Mouse (Mus musculus) gonadal fat pad, adult 2 months (tissue): ENCODE measurements at regions not wholly inside any gene's neighbourhood (a gene's known extent, or its start where the extent isn't known, plus 50 kb on each side); places are given as distances from the start of the nearest gene placed in this dataset.

Experiments
- DNase-seq: peaks from one replicate; pipeline ENCODE4 v3.0.0-alpha.2; 2012; ENCODE audit warnings: low read depth

GRCm38 (mm10) chr19:26938911-26939310, 53.2 kb downstream of the Gm815 start:
- no peak for DNase-seq

GRCm38 (mm10) chr19:26944006-26944405, 58.3 kb downstream of the Gm815 start:
- no peak for DNase-seq

GRCm38 (mm10) chr19:26946562-26946961, 60.9 kb downstream of the Gm815 start:
- no peak for DNase-seq

GRCm38 (mm10) chr19:26948479-26948878, 62.8 kb downstream of the Gm815 start:
- DNase-seq: no peak

GRCm38 (mm10) chr19:26949153-26949552, 63.5 kb downstream of the Gm815 start:
- no peak for DNase-seq

- no peak for DNase-seq
Measured at GRCm38 (mm10) chr19:26953348-26953747, 67.7 kb downstream of the Gm815 start.

GRCm38 (mm10) chr19:26966055-26966760, 80.5 kb downstream of the Gm815 start:
- DNase-seq: no peak

GRCm38 (mm10) chr19:26973058-26973457, 87.4 kb downstream of the Gm815 start:
- DNase-seq: no peak

GRCm38 (mm10) chr19:26973773-26974548, 88.3 kb downstream of the Gm815 start:
- DNase-seq: no peak

GRCm38 (mm10) chr19:26974576-26975204, 89.0 kb downstream of the Gm815 start:
- DNase-seq: no peak

GRCm38 (mm10) chr19:26976604-26977322, 91.1 kb downstream of the Gm815 start:
- no peak for DNase-seq

- no peak for DNase-seq
Measured at GRCm38 (mm10) chr19:26977887-26978639, 92.4 kb downstream of the Gm815 start.

- DNase-seq: no peak
Measured at GRCm38 (mm10) chr19:26978640-26979007, 92.9 kb downstream of the Gm815 start.

- DNase-seq: no peak
Measured at GRCm38 (mm10) chr19:26979322-26979721, 93.6 kb downstream of the Gm815 start.

GRCm38 (mm10) chr19:26986672-26987071, 101.0 kb downstream of the Gm815 start:
- no peak for DNase-seq

- no peak for DNase-seq
Measured at GRCm38 (mm10) chr19:26987197-26987596, 101.5 kb downstream of the Gm815 start.

- no peak for DNase-seq
Measured at GRCm38 (mm10) chr19:26987909-26988456, 102.3 kb downstream of the Gm815 start.

- no peak for DNase-seq
Measured at GRCm38 (mm10) chr19:26994586-26995352, 109.1 kb downstream of the Gm815 start.

- no peak for DNase-seq
Measured at GRCm38 (mm10) chr19:26999596-26999995, 113.9 kb downstream of the Gm815 start.

- no peak for DNase-seq
Measured at GRCm38 (mm10) chr19:27021930-27022329, 136.2 kb downstream of the Gm815 start.
